Mouse (Mus musculus): ENCODE results near the gene Uggt2. TPM values are rescaled to one million over a fixed set of nuclear protein-coding genes. Genes with fewer than 3 reads are reported as not detected.

The Uggt2 gene
- total RNA-seq, 2 experiments from 2014 or later, result 6.5 to 6.7 TPM

GRCm38 (mm10) chr14:119037755-119038154, 61.5 kb downstream of the Uggt2 start:
- DNase-seq, result no peak
- intact Hi-C loops (cut with DNase I), result no loop called here

GRCm38 (mm10) chr14:119037076-119037683, 62.0 kb downstream of the Uggt2 start:
- intact Hi-C loops (cut with DNase I), result no loop called here
- DNase-seq, result no peak

- intact Hi-C loops (cut with DNase I), result loop anchor here (1.0 to 2.0 kb wide), 3 partner anchors 41 to 207 kb away; no protein-coding TSS in a partner anchor
- DNase-seq, result no peak
Observed at GRCm38 (mm10) chr14:119027675-119028253, 71.5 kb downstream of the Uggt2 start.

GRCm38 (mm10) chr14:119027130-119027529, 72.1 kb downstream of the Uggt2 start:
- intact Hi-C loops (cut with DNase I), result loop anchor here (1.0 to 2.0 kb wide), 3 partner anchors 41 to 206 kb away; no protein-coding TSS in a partner anchor
- DNase-seq, result peak; percentile 50 to 68

- intact Hi-C loops (cut with DNase I), result loop anchor here (2.0 kb wide), 2 partner anchors 115 to 205 kb away; no protein-coding TSS in a partner anchor
- DNase-seq, result no peak
Observed at GRCm38 (mm10) chr14:119025889-119026288, 73.3 kb downstream of the Uggt2 start.

GRCm38 (mm10) chr14:119013549-119013948, 85.7 kb downstream of the Uggt2 start:
- intact Hi-C loops (cut with DNase I), result no loop called here
- no peak for DNase-seq

GRCm38 (mm10) chr14:119012607-119013431, 86.4 kb downstream of the Uggt2 start:
- intact Hi-C loops (cut with DNase I), result no loop called here
- DNase-seq, result no peak

GRCm38 (mm10) chr14:119009531-119009930, 89.7 kb downstream of the Uggt2 start:
- intact Hi-C loops (cut with DNase I), result loop anchor here (5.0 kb wide), 1 partner anchor 72 kb away; the partner anchor contains the start of gene Dnajc3
- no peak for DNase-seq

- intact Hi-C loops (cut with DNase I), result loop anchor here (5.0 kb wide), 1 partner anchor 71 kb away; the partner anchor contains the start of gene Dnajc3
- DNase-seq, result no peak
Observed at GRCm38 (mm10) chr14:119008031-119008590, 91.1 kb downstream of the Uggt2 start.

GRCm38 (mm10) chr14:119007103-119007951, 91.9 kb downstream of the Uggt2 start:
- intact Hi-C loops (cut with DNase I), result loop anchor here (5.0 kb wide), 1 partner anchor 70 kb away; the partner anchor contains the start of gene Dnajc3
- DNase-seq, result peak; percentile 94 to 97

GRCm38 (mm10) chr14:119006441-119007102, 92.7 kb downstream of the Uggt2 start:
- DNase-seq, result peak in 1 of 2 experiments; percentile 8
- intact Hi-C loops (cut with DNase I), result loop anchor here (5.0 kb wide), 1 partner anchor 69 kb away; the partner anchor contains the start of gene Dnajc3

- intact Hi-C loops (cut with DNase I), result loop anchor here (5.0 kb wide), 1 partner anchor 69 kb away; the partner anchor contains the start of gene Dnajc3
Observed at GRCm38 (mm10) chr14:119005834-119006233, 93.4 kb downstream of the Uggt2 start.

GRCm38 (mm10) chr14:119003320-119003719, 95.9 kb downstream of the Uggt2 start:
- intact Hi-C loops (cut with DNase I), result no loop called here
- DNase-seq, result no peak

More at GRCm38 (mm10) chr14:119005834-119006233, 93.4 kb downstream of the Uggt2 start:
- no peak for DNase-seq

- intact Hi-C loops (cut with DNase I), result no loop called here
- no peak for DNase-seq
Observed at GRCm38 (mm10) chr14:118995226-118995925, 103.9 kb downstream of the Uggt2 start.

- no peak for DNase-seq
- intact Hi-C loops (cut with DNase I), result loop anchor here (2.0 kb wide), 1 partner anchor 77 kb away; no protein-coding TSS in a partner anchor
Observed at GRCm38 (mm10) chr14:118987523-118988496, 111.4 kb downstream of the Uggt2 start.

- peak; percentile 65 to 80 for DNase-seq
- intact Hi-C loops (cut with DNase I), result loop anchor here (1.0 to 2.0 kb wide), 2 partner anchors 40 to 76 kb away; no protein-coding TSS in a partner anchor
Observed at GRCm38 (mm10) chr14:118986653-118987522, 112.3 kb downstream of the Uggt2 start.
